Mouse (Mus musculus) embryonic facial prominence, embryonic 14.5 days (tissue): ENCODE measurements around the gene Ccdc57. TPM values are rescaled to one million over a fixed set of nuclear protein-coding genes. Genes with fewer than 3 reads are reported as not detected.
A peak's percentile ranks its signal among the peaks of the same experiment; 100 is the strongest.

Experiments
- ATAC-seq: fragments of 200-750 bp; cut with Nextera tagmentation; 2 replicates; pipeline ENCODE4 v1.8.0; 2017; ENCODE audit warnings: low read depth, moderate number of reproducible peaks, moderate TSS enrichment
- DNase-seq: peaks from one replicate; pipeline ENCODE4 v3.0.0-alpha.2; 2015; ENCODE audit warnings: low spot score
- H3K27ac ChIP-seq: fragments of 300-500 bp; sonication (generic); replicated peaks from 2 replicates; pipeline ENCODE4 v1.5.1; 2014; ENCODE audit warnings: low read depth, mild to moderate bottlenecking, low read length, moderate library complexity
- H3K27me3 ChIP-seq: fragments of 300-500 bp; sonication (generic); replicated peaks from 2 replicates; pipeline ENCODE4 v1.6.1; 2014; ENCODE audit warnings: low read length; ENCODE audit not compliant: control insufficient read depth, insufficient read depth
- H3K36me3 ChIP-seq: fragments of 300-500 bp; sonication (generic); 2 replicates; pipeline ENCODE4 v1.6.1; 2014; ENCODE audit warnings: low read length, mixed read lengths; ENCODE audit not compliant: control insufficient read depth, insufficient read depth
- H3K4me1 ChIP-seq: fragments of 300-500 bp; sonication (generic); 2 replicates; pipeline ENCODE4 v1.6.1; 2014; ENCODE audit warnings: antibody characterized with exemption, low read length; ENCODE audit not compliant: control insufficient read depth, insufficient read depth
- H3K4me2 ChIP-seq: fragments of 300-500 bp; sonication (generic); 2 replicates; pipeline ENCODE4 v1.6.1; 2014; ENCODE audit warnings: low read depth, mild to moderate bottlenecking, low read length, moderate library complexity, mixed read lengths
- H3K4me3 ChIP-seq: fragments of 300-500 bp; sonication (generic); 2 replicates; pipeline ENCODE4 v1.5.1; 2014; ENCODE audit warnings: low read depth, mild to moderate bottlenecking, low read length
- H3K9ac ChIP-seq: fragments of 300-500 bp; sonication (generic); 2 replicates; pipeline ENCODE4 v1.6.1; 2014; ENCODE audit warnings: low read depth, mild to moderate bottlenecking, low read length, moderate library complexity, mixed read lengths
- H3K9me3 ChIP-seq: fragments of 300-500 bp; sonication (generic); 2 replicates; pipeline ENCODE4 v1.6.1; 2016; ENCODE audit warnings: low read length; ENCODE audit not compliant: control insufficient read depth
- WGBS: fragments of 180-500 bp; shearing (Covaris S2); extraction: QIAGEN DNeasy Blood & Tissue Kit; methylation state at CpG from one replicate; pipeline ENCODE4 v1.1.7; 2014; 5-methylcytosine and 5-hydroxymethylcytosine counted together
- polyA plus RNA-seq: library from polyadenylated mRNA; unstranded; fragments of >200 nt; fragmentation: Nextera tagmentation; extraction: Ambion mirVana; gene quantifications from 2 replicates; pipeline ENCODE4 v1.2.1, GENCODE M21; 2014

Gene Ccdc57
- polyA plus RNA-seq, 1 experiment from 2014 or later = 4.6 TPM

DNA sequence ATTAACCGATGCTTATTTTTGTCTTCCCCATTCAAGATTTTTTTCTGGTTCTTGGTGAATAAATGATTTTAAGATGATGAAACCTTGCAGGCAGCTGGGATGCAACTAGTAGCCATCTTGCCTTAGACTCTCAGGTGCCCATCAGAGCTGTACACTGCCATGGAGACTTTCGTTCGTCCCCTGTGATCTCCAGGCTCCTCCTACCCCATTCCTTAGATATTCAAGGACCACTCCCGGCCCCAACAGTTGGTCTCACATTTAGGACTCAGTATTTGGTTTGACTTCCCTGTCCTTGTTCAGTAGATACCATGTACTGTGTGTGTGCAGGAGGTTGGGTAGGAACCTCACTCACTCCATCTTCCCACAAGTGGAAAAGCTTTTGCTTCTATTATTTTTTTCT is 127.9 kb downstream of the Ccdc57 start:
- WGBS = 73% methylated on average over 4 of the region's 4 CpGs
- H3K9ac ChIP-seq = no peak overlapping the region
- H3K4me2 ChIP-seq = no peak overlapping the region
- H3K27me3 ChIP-seq = no peaks in the 10 kb centered on the region
- DNase-seq (no peak), ATAC-seq (no peak)
- H3K4me1 ChIP-seq = no peaks in the 10 kb centered on the region
- H3K27ac ChIP-seq = no peak overlapping the region
- no peaks in the 10 kb centered on the region for H3K9me3 ChIP-seq
- peaks cover 45% of the 10 kb centered on the region for H3K36me3 ChIP-seq
- H3K4me3 ChIP-seq = no peak overlapping the region

DNA sequence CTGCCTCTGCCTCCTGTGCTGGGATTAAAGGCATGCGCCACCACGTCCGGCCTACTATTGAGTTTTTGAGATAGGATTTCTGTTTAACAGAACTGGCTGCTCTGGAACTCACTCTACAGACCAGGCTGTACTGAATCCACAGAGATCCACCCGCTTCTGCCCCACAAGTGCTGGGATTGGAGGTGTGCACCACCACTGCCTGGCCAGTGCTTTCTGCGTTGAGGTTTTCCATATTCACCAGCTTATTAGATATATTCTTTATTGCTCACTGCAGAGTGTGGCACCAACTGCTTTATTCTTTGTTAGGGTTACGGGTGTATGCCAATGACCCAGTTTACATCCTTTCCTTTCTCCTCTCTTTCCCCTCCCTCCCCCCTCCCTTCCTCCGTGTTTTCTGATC is 128.4 kb downstream of the Ccdc57 start:
- Histone ChIP-seq H3K9ac (no peak overlapping the region), H3K4me1 (no peaks in the 10 kb centered on the region), H3K27me3 (no peaks in the 10 kb centered on the region), H3K27ac (no peak overlapping the region), H3K36me3 (peaks cover 40% of the 10 kb centered on the region), H3K4me3 (no peak overlapping the region), H3K4me2 (no peak overlapping the region), H3K9me3 (no peaks in the 10 kb centered on the region)
- ATAC-seq (no peak), DNase-seq (no peak)
- 76% methylated on average over 7 of the region's 7 CpGs for WGBS

DNA sequence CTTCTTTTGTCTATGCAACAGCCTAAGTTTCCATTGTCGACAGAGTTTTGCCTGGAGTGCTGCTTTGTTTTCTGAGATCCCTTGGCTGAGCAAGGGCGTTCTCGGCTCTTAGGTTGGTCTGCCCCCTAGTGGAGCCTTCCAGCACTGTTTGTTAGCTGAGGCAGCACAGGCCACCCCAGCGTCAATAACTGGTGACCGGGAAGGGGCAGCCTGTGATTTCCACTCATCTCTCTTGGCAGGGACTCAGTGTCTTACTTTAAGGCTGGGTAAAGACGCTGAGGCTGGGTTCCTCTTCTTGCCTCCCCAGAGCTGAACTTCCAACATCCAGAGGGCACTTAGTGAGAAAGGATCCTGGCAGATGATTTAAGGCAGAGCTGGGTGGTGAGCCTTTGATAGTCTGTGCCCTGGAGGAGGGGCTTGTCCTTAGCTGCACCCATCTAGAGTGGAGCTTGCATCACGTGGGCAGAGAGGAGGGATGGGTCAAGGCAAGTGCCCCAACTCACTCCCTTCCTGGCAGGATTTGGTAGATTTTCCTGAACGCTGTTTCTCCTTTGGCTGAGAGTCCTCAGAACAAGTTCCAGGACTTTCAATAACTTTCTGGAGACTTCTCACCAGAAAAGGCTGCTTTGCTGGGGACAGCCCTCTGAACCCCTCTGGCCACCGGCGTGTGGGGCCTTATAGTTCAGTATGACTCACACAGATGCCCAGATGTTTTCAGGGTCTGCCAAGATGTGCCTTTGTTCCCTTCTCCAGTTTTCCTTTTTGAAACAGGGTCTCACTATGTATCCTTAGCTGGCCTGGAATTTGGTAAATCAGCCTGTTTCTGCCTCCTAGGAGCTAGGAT is 132.4 kb downstream of the Ccdc57 start:
- Histone ChIP-seq H3K27ac (peak overlapping the region; percentile 61), H3K4me1 (peaks cover 4% of the 10 kb centered on the region), H3K4me3 (no peak overlapping the region), H3K36me3 (no peaks in the 10 kb centered on the region), H3K9me3 (no peaks in the 10 kb centered on the region), H3K27me3 (no peaks in the 10 kb centered on the region), H3K9ac (peak overlapping the region; percentile 35; the same call in 1 of the 2 replicates), H3K4me2 (peak overlapping the region; percentile 20; the same call in 1 of the 2 replicates)
- 7% methylated on average over 10 of the region's 10 CpGs for WGBS
- peak; percentile 91 for DNase-seq
- peak; percentile 80 for ATAC-seq

DNA sequence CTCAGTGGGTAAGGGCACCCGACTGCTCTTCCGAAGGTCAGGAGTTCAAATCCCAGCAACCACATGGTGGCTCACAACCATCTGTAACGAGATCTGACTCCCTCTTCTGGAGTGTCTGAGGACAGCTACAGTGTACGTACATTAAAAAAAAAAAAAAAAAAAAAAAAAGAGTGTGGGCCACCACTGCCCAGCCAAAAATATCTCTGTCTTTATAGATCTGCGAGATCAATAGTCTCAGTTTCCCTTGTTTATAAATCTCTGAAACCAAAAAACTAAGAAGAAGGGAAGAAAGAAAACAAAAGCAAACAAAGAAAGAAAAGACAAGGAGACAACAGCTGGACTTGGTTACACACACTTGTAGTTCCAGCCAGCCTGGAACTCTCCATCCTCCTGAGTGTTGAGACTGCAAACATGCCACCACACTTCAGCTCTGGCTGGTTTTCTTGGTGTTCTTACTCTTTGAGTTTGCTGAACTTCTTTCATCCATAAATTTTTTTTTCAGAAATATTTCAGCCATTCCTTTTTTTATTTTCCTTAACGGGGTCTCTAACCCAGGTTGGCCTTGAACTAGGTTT is 133.3 kb downstream of the Ccdc57 start:
- ATAC-seq (no peak), DNase-seq (no peak)
- Histone ChIP-seq H3K9me3 (no peaks in the 10 kb centered on the region), H3K4me1 (peaks cover 7% of the 10 kb centered on the region), H3K4me3 (no peak overlapping the region), H3K36me3 (no peaks in the 10 kb centered on the region; the same call in 1 of the 2 replicates), H3K4me2 (peak overlapping the region; percentile 20; the same call in 1 of the 2 replicates), H3K27me3 (no peaks in the 10 kb centered on the region), H3K9ac (no peak overlapping the region), H3K27ac (peak overlapping the region; percentile 61)
- 65% methylated on average over 6 of the region's 6 CpGs for WGBS

DNA sequence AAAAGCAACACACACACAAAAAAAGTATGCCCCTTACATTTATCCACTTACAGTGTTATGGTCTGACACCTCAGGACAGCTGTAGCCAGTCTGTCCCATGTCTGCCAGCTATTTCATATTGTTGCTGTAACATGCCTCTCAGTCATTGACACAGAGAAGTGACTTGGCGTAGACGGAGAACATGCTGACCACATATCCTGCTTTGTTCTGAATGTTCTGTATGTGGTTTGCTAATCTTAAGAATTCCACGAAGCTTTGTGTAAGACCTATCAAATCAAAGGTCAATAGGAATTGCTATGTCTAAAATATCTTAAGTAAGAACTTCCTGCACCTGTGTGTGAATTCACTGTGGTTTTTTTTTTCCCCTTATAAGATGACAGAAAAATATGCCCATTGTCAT is 134.4 kb downstream of the Ccdc57 start:
- 86% methylated on average over 3 of the region's 3 CpGs for WGBS
- H3K9me3 ChIP-seq = no peaks in the 10 kb centered on the region
- H3K4me1 ChIP-seq = peaks cover 7% of the 10 kb centered on the region
- no peak overlapping the region for H3K4me2 ChIP-seq
- H3K27ac ChIP-seq = no peak overlapping the region
- no peak overlapping the region for H3K4me3 ChIP-seq
- H3K27me3 ChIP-seq = no peaks in the 10 kb centered on the region
- H3K36me3 ChIP-seq = peaks cover 9% of the 10 kb centered on the region; the same call in 1 of the 2 replicates
- H3K9ac ChIP-seq = no peak overlapping the region
- DNase-seq (no peak), ATAC-seq (no peak)

DNA sequence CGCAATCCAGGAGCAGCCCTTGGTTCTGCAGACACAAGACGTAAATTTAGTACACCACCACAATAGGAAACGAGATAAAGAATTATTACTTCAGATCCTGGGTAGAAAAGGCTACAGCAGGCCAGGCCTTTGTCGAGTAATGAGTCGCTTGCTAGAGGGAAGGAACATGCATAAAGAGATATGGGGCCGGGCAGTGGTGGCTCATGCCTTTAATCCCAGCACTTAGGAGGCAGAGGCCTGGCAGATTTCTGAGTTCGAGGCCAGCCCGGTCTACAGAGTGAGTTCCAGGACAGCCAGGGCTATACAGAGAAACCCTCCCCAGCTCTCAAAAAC is 136.1 kb downstream of the Ccdc57 start:
- H3K4me1 ChIP-seq = peaks cover 7% of the 10 kb centered on the region
- H3K27me3 ChIP-seq = no peaks in the 10 kb centered on the region
- H3K27ac ChIP-seq = peak overlapping the region; percentile 63; the same call in 1 of the 2 replicates
- DNase-seq (no peak), ATAC-seq (peak; percentile 3; the same call in 1 of the 2 replicates)
- no peaks in the 10 kb centered on the region for H3K9me3 ChIP-seq
- WGBS = 36% methylated on average over 8 of the region's 8 CpGs
- peak overlapping the region; percentile 99 for H3K4me3 ChIP-seq
- H3K9ac ChIP-seq = peak overlapping the region; percentile 97
- peak overlapping the region; percentile 85 for H3K4me2 ChIP-seq
- peaks cover 25% of the 10 kb centered on the region for H3K36me3 ChIP-seq

DNA sequence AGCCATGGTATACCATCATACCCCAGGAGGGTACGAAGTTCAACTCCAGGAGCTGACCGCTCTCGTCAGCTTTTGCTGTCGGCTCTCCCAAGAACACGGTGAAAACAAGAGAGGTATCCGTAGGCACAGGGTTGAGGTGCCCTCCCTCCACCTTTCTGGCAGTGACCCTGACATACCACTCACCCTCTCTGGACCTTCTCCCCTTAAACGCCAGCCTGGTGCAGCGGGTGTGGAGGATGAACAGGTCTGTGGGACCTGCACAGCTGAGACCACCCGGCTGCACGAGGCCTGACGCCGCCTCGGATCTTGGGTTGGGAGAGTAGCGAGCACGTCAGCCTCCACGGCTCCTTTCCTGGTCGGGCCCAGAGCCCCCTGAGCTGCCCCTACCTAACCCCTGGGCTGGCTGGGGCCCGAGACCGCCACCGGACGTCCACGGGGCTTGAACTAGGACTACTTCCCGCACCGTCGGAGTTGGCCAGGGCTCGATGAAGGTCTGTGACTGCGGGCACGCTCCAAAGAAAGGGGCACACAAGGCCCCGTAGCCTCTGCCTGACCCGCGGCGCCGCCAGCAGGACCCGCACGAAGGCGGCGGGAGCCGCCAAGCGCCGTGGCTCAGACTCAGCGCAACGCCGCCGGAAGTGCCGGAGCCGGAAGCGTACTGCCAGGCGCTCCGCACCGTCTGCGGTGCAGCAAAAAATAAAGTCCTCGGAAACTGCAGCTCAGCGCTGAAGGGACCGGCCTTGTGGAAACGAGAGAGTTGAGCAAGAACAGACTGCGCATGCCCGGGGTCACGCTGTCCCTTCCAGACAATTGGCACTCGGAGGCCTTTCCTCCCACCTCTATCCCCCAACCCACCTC is 136.7 kb downstream of the Ccdc57 start, which contains the start of gene Dus1l:
Gene Dus1l, minus strand, starts transcription at position 648 of the 858 bp plus-strand sequence.
- H3K36me3 ChIP-seq = peaks cover 31% of the 10 kb centered on the region
- peak within 1 kb of the TSS; percentile 97 for H3K9ac ChIP-seq
- ATAC-seq = peak; percentile 91
- H3K4me1 ChIP-seq = peaks cover 7% of the 10 kb centered on the region
- H3K27ac ChIP-seq = peak within 1 kb of the TSS; percentile 63
- DNase-seq = peak; percentile 95
- H3K4me2 ChIP-seq = peak within 1 kb of the TSS; percentile 85
- peak within 1 kb of the TSS; percentile 99 for H3K4me3 ChIP-seq
- no peaks in the 10 kb centered on the region for H3K9me3 ChIP-seq
- no peaks in the 10 kb centered on the region for H3K27me3 ChIP-seq
- 3% methylated on average over 50 of the region's 59 CpGs for WGBS

DNA sequence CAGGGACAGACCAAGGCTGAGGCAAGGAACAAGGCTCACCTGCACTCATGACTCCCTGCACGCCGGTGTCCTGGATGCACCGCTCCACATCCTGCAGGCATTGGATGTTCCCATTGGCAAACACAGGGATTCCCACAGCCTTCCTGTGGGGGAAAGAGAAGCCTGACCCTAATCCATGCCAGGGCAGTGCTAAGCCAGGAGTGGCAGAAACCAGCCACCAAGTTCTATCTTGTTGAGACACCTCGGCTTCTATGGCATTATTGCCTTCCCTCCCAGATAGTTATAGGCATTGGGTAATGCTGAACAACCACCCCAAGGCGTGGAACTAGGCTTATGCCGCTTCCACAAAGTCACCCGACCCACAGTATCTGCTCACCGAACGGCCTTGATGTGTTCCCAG is 140.0 kb downstream of the Ccdc57 start:
- H3K4me1 ChIP-seq = peaks cover 7% of the 10 kb centered on the region
- H3K36me3 ChIP-seq = peaks cover 62% of the 10 kb centered on the region
- no peaks in the 10 kb centered on the region for H3K9me3 ChIP-seq
- no peaks in the 10 kb centered on the region for H3K27me3 ChIP-seq
- no peak overlapping the region for H3K27ac ChIP-seq
- WGBS = 91% methylated on average over 9 of the region's 9 CpGs
- H3K4me3 ChIP-seq = no peak overlapping the region
- ATAC-seq (no peak), DNase-seq (no peak)
- no peak overlapping the region for H3K4me2 ChIP-seq
- H3K9ac ChIP-seq = no peak overlapping the region
